Mouse (Mus musculus): ENCODE results near the gene Ulk3.
A peak's percentile ranks its signal among the peaks of the same experiment; 100 is the strongest.

The Ulk3 gene

GRCm38 (mm10) chr9:57589224-57590126, at the start of gene Ulk3:
Ulk3 (plus strand) TSS chr9:57589452.
- DNase-seq (ENCODE audit: low read depth, low spot score): peak; percentile 47

- DNase-seq (ENCODE audit: low read depth, low spot score): no peak
Observed at GRCm38 (mm10) chr9:57539550-57539949, 49.7 kb upstream of the Ulk3 start.

DNA sequence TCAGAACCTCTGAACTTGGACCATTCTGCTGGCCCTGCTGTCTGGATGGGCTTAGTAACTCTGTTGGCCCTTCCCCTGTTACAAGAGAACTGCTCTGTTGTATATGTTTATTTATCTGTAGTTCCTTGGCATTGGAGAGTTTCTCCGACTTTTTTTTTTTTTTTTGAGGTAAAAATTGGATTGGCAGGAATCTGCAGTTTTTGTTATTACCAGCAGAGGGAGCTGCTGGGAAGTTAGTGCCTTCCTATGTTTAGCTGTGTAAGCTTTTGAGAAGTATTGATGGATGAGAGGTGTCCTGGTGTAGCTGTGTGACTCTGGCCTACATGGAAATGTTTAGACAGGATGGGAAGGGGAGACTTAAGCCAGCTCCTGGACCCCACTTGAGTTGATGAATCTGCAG, 47.9 kb upstream of the Ulk3 start:
- DNase-seq (ENCODE audit: low read depth, low spot score): no peak

GRCm38 (mm10) chr9:57543951-57544350, 45.3 kb upstream of the Ulk3 start:
- DNase-seq (ENCODE audit: low read depth, low spot score): no peak

DNA sequence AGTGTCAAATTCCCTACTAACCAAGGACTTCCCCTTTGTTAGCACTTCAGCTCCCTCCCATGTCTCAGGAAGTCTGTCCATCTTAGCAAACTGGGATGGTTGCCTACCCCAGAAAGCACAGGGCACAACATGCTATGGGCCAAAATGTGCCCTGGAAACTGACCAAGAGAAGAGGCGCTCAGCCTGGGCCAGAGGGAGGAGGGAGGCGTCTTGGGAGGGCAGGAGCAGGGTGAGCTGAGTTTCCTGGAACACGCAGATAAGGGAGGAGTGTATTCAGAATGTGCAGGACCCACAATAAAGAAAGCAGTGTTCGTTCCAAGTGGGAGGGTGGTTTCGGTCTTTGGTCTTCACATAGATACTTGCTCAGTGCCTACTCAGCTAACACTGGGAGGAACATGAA, 42.0 kb upstream of the Ulk3 start:
- DNase-seq (ENCODE audit: low read depth, low spot score): no peak

GRCm38 (mm10) chr9:57547869-57548268, 41.4 kb upstream of the Ulk3 start:
- no peak for DNase-seq (ENCODE audit: low read depth, low spot score)

DNA sequence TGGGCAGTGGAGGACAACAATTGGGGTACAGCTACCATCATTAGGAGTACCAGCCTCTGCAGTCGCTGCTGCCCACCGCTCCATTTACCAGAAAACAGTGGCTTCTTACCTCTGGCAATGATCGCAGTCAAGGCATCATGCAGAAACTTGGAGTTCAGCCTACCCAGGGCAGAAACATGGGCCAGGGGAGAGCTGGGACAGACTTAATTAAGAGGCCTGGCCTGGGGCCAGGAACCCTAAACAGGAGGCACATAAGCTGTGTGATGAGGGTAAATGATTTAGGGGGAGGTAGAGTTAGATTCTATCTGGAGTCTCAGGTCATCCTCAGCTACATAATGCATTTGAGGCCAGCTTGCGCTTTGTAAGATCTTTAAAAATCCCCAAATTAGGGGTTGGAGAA, 40.1 kb upstream of the Ulk3 start:
- DNase-seq (ENCODE audit: low read depth, low spot score): no peak

GRCm38 (mm10) chr9:57550126-57550862, 39.0 kb upstream of the Ulk3 start:
- no peak for DNase-seq (ENCODE audit: low read depth, low spot score)

GRCm38 (mm10) chr9:57552139-57552887, 36.9 kb upstream of the Ulk3 start, which contains the start of gene Mpi:
Mpi (minus strand) TSS chr9:57552763.
- DNase-seq (ENCODE audit: low read depth, low spot score): no peak

DNA sequence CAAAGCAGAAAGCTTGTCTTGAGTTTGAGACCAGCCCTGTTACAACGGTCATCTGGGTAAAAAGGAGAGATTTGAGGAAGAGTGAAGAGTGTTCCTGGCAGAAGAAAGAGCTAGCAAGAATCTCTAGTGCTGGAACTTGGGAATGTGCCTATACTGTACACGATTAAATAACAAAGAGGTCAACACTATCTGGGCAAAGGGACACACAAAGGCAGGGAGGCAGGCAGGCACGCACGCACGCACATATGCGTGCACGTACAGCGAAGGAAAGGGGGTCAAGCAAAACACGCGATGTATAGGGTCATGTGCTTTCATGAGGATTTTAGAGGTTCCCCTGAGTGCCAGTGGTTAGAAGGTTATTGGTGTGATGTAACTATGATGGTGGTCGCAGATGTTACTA, 36.1 kb upstream of the Ulk3 start:
- no peak for DNase-seq (ENCODE audit: low read depth, low spot score)

DNA sequence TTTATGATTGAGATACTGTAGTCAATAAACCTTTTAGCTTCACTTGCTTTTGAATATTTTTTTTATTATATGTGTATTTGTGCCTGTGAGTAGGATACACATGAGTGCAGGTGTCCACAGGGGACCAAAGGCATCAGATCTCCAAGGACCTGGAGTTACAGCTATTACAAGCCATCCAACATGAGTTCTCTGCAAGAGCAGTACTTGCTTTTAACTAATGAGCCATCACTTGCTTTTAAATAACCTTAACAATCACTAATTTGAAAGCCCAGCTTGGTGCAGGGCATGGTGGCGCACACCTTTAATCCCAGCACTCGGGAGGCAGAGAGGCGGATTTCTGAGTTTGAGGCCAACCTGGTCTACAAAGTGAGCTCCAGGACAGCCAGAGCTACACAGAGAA, 34.5 kb upstream of the Ulk3 start:
- no peak for DNase-seq (ENCODE audit: low read depth, low spot score)

GRCm38 (mm10) chr9:57557215-57557614, 32.0 kb upstream of the Ulk3 start:
- no peak for DNase-seq (ENCODE audit: low read depth, low spot score)

GRCm38 (mm10) chr9:57558625-57559024, 30.6 kb upstream of the Ulk3 start:
- no peak for DNase-seq (ENCODE audit: low read depth, low spot score)

- DNase-seq (ENCODE audit: low read depth, low spot score): no peak
Observed at GRCm38 (mm10) chr9:57559568-57559967, 29.7 kb upstream of the Ulk3 start.

- no peak for DNase-seq (ENCODE audit: low read depth, low spot score)
Observed at GRCm38 (mm10) chr9:57560263-57560662, 29.0 kb upstream of the Ulk3 start.

- peak; percentile 75 for DNase-seq (ENCODE audit: low read depth, low spot score)
Observed at GRCm38 (mm10) chr9:57560861-57561710, 28.2 kb upstream of the Ulk3 start, which contains the start of gene Scamp2. Scamp2 (plus strand) TSS chr9:57560943.

GRCm38 (mm10) chr9:57561711-57562099, 27.5 kb upstream of the Ulk3 start:
- DNase-seq (ENCODE audit: low read depth, low spot score): no peak

DNA sequence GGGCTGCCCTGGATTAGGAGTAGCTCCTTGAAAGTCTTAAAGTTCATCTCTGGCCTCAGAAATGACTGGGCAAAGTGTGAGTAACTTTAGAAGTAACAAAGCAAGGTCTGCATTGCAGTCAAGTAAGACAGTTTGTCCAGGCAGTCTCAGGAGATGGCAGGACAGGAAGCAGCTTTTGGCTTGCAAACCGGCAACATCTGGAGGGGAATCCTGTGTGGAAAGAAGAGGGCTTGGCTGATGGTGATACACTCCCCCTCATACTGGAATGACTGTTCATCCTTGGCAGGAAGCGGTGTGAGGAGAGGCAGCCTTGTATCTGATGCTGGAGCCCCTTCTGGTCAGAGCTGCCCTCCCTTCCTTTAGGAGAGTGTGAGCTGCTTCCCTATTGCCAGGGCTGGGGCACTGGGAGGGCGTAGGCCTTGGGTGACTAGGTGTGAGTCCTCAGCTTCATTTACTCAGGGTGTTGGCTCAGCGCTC, 26.3 kb upstream of the Ulk3 start:
- DNase-seq (ENCODE audit: low read depth, low spot score): no peak

- no peak for DNase-seq (ENCODE audit: low read depth, low spot score)
Observed at GRCm38 (mm10) chr9:57564609-57565008, 24.6 kb upstream of the Ulk3 start.

- no peak for DNase-seq (ENCODE audit: low read depth, low spot score)
Observed at GRCm38 (mm10) chr9:57565741-57566221, 23.5 kb upstream of the Ulk3 start.

DNA sequence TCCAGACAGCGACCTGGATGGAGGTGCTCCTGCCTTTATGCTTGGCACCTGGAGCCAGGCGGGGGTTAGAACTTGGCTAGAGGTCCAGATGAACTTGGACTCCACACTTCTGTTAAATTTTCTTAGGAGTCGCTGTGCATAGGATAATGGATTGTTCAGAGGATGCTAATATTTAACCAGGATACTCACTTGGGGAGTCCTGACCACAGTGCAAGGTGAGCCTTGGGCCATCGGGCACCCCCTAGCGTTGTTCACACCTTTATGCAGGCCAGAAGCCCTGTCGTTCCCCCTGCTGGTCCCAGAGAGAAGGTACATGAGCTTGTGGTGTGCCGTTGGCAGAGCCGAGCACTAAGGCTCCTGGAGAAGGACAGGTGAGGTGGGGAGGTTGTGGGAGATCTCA, 22.4 kb upstream of the Ulk3 start:
- DNase-seq (ENCODE audit: low read depth, low spot score): peak; percentile 40
